Mouse (Mus musculus) CH12.LX (cell line): ENCODE measurements at regions not wholly inside any gene's neighbourhood (a gene's known extent, or its start where the extent isn't known, plus 50 kb on each side); places are given as distances from the start of the nearest gene placed in this dataset.

Experiments
- DNase-seq: peaks from one replicate; pipeline ENCODE4 v3.0.0-alpha.2; 2013; ENCODE audit errors: extremely low read depth
- H3K27ac ChIP-seq: 2 replicates; pipeline ENCODE4 v1.5.1; 2012; ENCODE audit warnings: low read depth, mild to moderate bottlenecking, control low read depth, moderate library complexity; ENCODE audit not compliant: insufficient read depth
- H3K27me3 ChIP-seq: replicated peaks from 2 replicates; pipeline ENCODE3; 2012; ENCODE audit warnings: inconsistent platforms
- H3K36me3 ChIP-seq, 2 experiments: replicated peaks in 1 of 2; 2 replicates each; pipeline versions ENCODE3 to v1.6.1; 2012; ENCODE audit warnings: inconsistent platforms in 1 of 2, low read length in 1 of 2, mild to moderate bottlenecking in 1 of 2, mixed read lengths in 1 of 2, moderate library complexity in 1 of 2; ENCODE audit not compliant: control insufficient read depth in 1 of 2, insufficient read depth in 1 of 2
- H3K4me1 ChIP-seq, 2 experiments: 2 replicates each; pipeline ENCODE4 v1.6.1; 2012; ENCODE audit warnings: inconsistent platforms in 1 of 2, moderate library complexity in 1 of 2; ENCODE audit not compliant: insufficient read depth in 2 of 2, control insufficient read depth in 1 of 2
- H3K4me2 ChIP-seq: 2 replicates; pipeline ENCODE4 v1.6.1; 2012; ENCODE audit warnings: low read depth, mild to moderate bottlenecking, control low read depth; ENCODE audit not compliant: poor library complexity, insufficient read depth, severe bottlenecking
- H3K4me3 ChIP-seq, 3 experiments: fragments of 150-350 bp in 1 of 3; sonication (generic) in 1 of 3; replicated peaks in 1 of 3; 2 replicates each; pipeline versions ENCODE3 to v1.5.1; 2011 to 2012; ENCODE audit warnings: low read depth in 2 of 3, low read length in 2 of 3, mild to moderate bottlenecking in 2 of 3, moderate library complexity in 2 of 3, control low read depth in 1 of 3, improper control_type of control experiment in 1 of 3, inconsistent platforms in 1 of 3, mixed read lengths in 1 of 3; ENCODE audit not compliant: poor library complexity in 1 of 3
- H3K79me2 ChIP-seq: replicated peaks from 2 replicates; pipeline ENCODE4 v1.6.1; 2012; ENCODE audit warnings: mild to moderate bottlenecking, moderate library complexity; ENCODE audit not compliant: control insufficient read depth, poor library complexity, insufficient read depth, severe bottlenecking; ENCODE audit errors: extremely low read depth
- H3K9ac ChIP-seq: 2 replicates; pipeline ENCODE4 v1.6.1; 2012; ENCODE audit warnings: low read depth, mild to moderate bottlenecking, control low read depth, moderate library complexity; ENCODE audit not compliant: insufficient read depth
- H3K9me3 ChIP-seq: replicated peaks from 2 replicates; pipeline ENCODE3; 2012; ENCODE audit warnings: low read length, inconsistent platforms, mixed read lengths
- BHLHE40 ChIP-seq: IDR thresholded peaks from 2 replicates; pipeline ENCODE4 v1.6.1; 2011; ENCODE audit warnings: mild to moderate bottlenecking, low read depth, low read length, improper control_type of control experiment
- CHD1 ChIP-seq: IDR thresholded peaks from 2 replicates; pipeline ENCODE4 v1.6.1; 2012; ENCODE audit warnings: low read depth, low read length, improper control_type of control experiment, inconsistent platforms
- CHD2 ChIP-seq: IDR thresholded peaks from 2 replicates; pipeline ENCODE4 v1.6.1; 2011; ENCODE audit warnings: low read length, improper control_type of control experiment
- CTCF ChIP-seq, 2 experiments: IDR thresholded peaks in 1 of 2; conservative IDR thresholded peaks in 1 of 2; 2 replicates each; pipeline ENCODE4 v1.5.1; 2011 to 2012; ENCODE audit warnings: low read depth in 2 of 2, low read length in 2 of 2, improper control_type of control experiment in 1 of 2, inconsistent platforms in 1 of 2, mild to moderate bottlenecking in 1 of 2, moderate library complexity in 1 of 2
- E2F4 ChIP-seq: IDR thresholded peaks from 2 replicates; pipeline ENCODE4 v1.6.1; 2011; ENCODE audit warnings: low read depth, low read length, improper control_type of control experiment; ENCODE audit not compliant: insufficient replicate concordance
- ELF1 ChIP-seq: IDR thresholded peaks from 2 replicates; pipeline ENCODE4 v1.6.1; 2014; ENCODE audit warnings: low read depth, mild to moderate bottlenecking, inconsistent platforms, low read length, improper control_type of control experiment
- HCFC1 ChIP-seq: IDR thresholded peaks from 2 replicates; pipeline ENCODE4 v1.6.1; 2012; ENCODE audit warnings: low read depth, mild to moderate bottlenecking, inconsistent platforms, low read length, improper control_type of control experiment
- IRF4 ChIP-seq: IDR thresholded peaks from 2 replicates; pipeline ENCODE4 v1.6.1; 2014; ENCODE audit warnings: low read depth, mild to moderate bottlenecking, inconsistent platforms, low read length, improper control_type of control experiment
- JUND ChIP-seq: conservative IDR thresholded peaks from 2 replicates; pipeline ENCODE4 v1.6.1; 2011; ENCODE audit warnings: low read depth, low read length, improper control_type of control experiment
- KAT2A ChIP-seq: IDR thresholded peaks from 2 replicates; pipeline ENCODE4 v1.6.1; 2012; ENCODE audit warnings: low read length, improper control_type of control experiment, inconsistent platforms; ENCODE audit not compliant: insufficient replicate concordance
- MAFK ChIP-seq: IDR thresholded peaks from 2 replicates; pipeline ENCODE4 v1.6.1; 2011; ENCODE audit warnings: low read length, improper control_type of control experiment; ENCODE audit not compliant: insufficient replicate concordance
- MAX ChIP-seq: IDR thresholded peaks from 2 replicates; pipeline ENCODE4 v1.6.1; 2011; ENCODE audit warnings: low read length, improper control_type of control experiment
- MAZ ChIP-seq: IDR thresholded peaks from 2 replicates; pipeline ENCODE4 v1.6.1; 2012; ENCODE audit warnings: low read depth, mild to moderate bottlenecking, inconsistent platforms, low read length, improper control_type of control experiment, moderate library complexity
- MEF2A ChIP-seq: IDR thresholded peaks from 2 replicates; pipeline ENCODE4 v1.6.1; 2014; ENCODE audit warnings: low read depth, mild to moderate bottlenecking, inconsistent platforms, low read length, improper control_type of control experiment, borderline replicate concordance
- MYC ChIP-seq: IDR thresholded peaks from 2 replicates; pipeline ENCODE4 v1.6.1; 2011; ENCODE audit warnings: low read depth, mild to moderate bottlenecking, improper control_type of control experiment, low read length
- NELFE ChIP-seq: IDR thresholded peaks from 2 replicates; pipeline ENCODE4 v1.6.1; 2011; ENCODE audit warnings: low read depth, low read length, improper control_type of control experiment
- POLR2A ChIP-seq: IDR thresholded peaks from 2 replicates; pipeline ENCODE4 v1.6.1; 2011; ENCODE audit warnings: low read depth, mild to moderate bottlenecking, improper control_type of control experiment, low read length
- POLR2AphosphoS2 ChIP-seq: IDR thresholded peaks from 2 replicates; pipeline ENCODE4 v1.6.1; 2011; ENCODE audit warnings: low read depth, low read length, improper control_type of control experiment
- RCOR1 ChIP-seq: conservative IDR thresholded peaks from 2 replicates; pipeline ENCODE4 v1.6.1; 2012; ENCODE audit warnings: low read depth, mild to moderate bottlenecking, inconsistent platforms, low read length, improper control_type of control experiment
- TCF12 ChIP-seq: IDR thresholded peaks from 2 replicates; pipeline ENCODE4 v1.6.1; 2014; ENCODE audit warnings: low read depth, mild to moderate bottlenecking, inconsistent platforms, low read length, improper control_type of control experiment
- ZKSCAN1 ChIP-seq: IDR thresholded peaks from 2 replicates; pipeline ENCODE4 v1.6.1; 2012; ENCODE audit warnings: low read depth, inconsistent platforms, low read length, improper control_type of control experiment, borderline replicate concordance
- ZNF384 ChIP-seq: IDR thresholded peaks from 2 replicates; pipeline ENCODE4 v1.6.1; 2012; ENCODE audit warnings: low read depth, low read length, improper control_type of control experiment, inconsistent platforms
- dilution Hi-C: fragments of 300-500 bp; cut with MboI; formaldehyde crosslinking; loops from 2 replicates; pipeline ENCODE4 v1.14.3; 2020; ENCODE audit warnings: low sequenced_read_pairs; ENCODE audit not compliant: extremely low pct_unique_long_range_greater_than_20kb, extremely low pct_ligation_motif_present
- in situ Hi-C: fragments of 300-500 bp; cut with MboI; formaldehyde crosslinking; loops from 3 replicates; pipeline ENCODE4 v1.14.3; 2019; ENCODE audit warnings: low sequenced_read_pairs, low pct_ligation_motif_present, low pct_unique_long_range_greater_than_20kb, mixed read lengths

DNA sequence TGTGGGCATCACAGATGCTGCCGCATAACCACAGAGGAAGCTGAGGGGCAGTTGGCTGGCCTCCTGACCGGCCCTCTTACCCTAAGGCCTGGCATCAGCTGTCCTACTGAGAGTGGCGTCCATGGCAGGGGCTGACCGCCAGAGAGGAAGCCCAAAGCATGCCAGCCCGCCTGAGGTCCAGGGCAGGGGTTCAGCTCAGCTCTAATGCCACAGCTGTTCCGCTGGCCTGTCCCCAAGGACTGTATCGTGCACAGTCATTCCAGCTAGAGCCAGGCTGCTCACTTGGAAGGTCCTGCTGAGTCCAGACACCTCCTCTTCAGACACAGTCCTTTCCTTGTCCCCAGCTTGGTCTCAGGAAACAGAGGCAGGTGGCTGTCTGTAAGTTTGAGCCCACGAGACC is 61.0 kb upstream of the Col13a1 start:
- Histone ChIP-seq H3K27me3 (peaks cover 61% of the 10 kb centered on the region), H3K79me2 (no peaks in the 10 kb centered on the region), H3K4me2 (no peak overlapping the region), H3K9ac (no peak overlapping the region), H3K4me3 (no peak overlapping the region), H3K4me1 (no peaks in the 10 kb centered on the region), H3K27ac (no peak overlapping the region), H3K36me3 (no peaks in the 10 kb centered on the region), H3K9me3 (peaks cover 16% of the 10 kb centered on the region)
- in situ Hi-C loops (no loop called here), dilution Hi-C loops (no loop called here)
- no peak for TF ChIP-seq CTCF (conservative IDR thresholded peaks at IDR 0.05 in 1 of 2, IDR thresholded peaks at IDR 0.05 in 1 of 2; ENCODE audit: low read depth in 2 of 2, low read length in 2 of 2)
- TF ChIP-seq CHD1, result no peak
- no peak for TF ChIP-seq POLR2A
- no peak for TF ChIP-seq NELFE
- TF ChIP-seq ZKSCAN1, result no peak
- TF ChIP-seq HCFC1, result no peak
- no peak for TF ChIP-seq MEF2A
- no peak for TF ChIP-seq BHLHE40
- TF ChIP-seq MAX, result no peak
- no peak for TF ChIP-seq MAFK
- TF ChIP-seq E2F4, result no peak
- no peak for TF ChIP-seq MYC
- TF ChIP-seq ELF1, result no peak
- TF ChIP-seq JUND, result no peak
- TF ChIP-seq CHD2, result no peak
- no peak for TF ChIP-seq TCF12
- no peak for TF ChIP-seq MAZ
- no peak for DNase-seq

DNA sequence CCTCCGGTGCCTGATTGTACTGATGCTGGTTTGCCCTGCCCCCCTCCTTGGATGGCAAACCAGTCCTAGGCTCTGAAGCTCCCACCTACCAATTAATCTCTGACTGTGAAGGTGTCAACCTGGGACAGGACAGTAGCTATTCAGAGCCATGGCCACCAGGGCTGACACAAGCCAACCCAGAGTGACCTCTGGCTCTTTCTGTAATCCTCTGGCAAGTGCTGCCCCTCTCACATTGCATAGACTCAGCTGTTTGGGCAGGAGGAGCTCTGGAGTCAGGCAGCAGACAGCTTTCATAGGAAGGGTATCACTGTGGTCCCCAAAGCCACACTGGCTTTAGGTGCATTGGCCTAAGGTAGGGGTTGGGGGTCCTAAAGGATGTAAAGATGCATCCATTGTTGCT is 59.7 kb upstream of the Col13a1 start:
- no peak for DNase-seq
- dilution Hi-C loops, result no loop called here
- Histone ChIP-seq H3K4me1 (no peaks in the 10 kb centered on the region), H3K36me3 (no peaks in the 10 kb centered on the region), H3K4me2 (no peak overlapping the region), H3K27me3 (peaks cover 63% of the 10 kb centered on the region), H3K27ac (no peak overlapping the region)
- TF ChIP-seq MAFK (no peak), HCFC1 (no peak), KAT2A (no peak), E2F4 (no peak), ZNF384 (no peak), TCF12 (no peak), RCOR1 (no peak), POLR2AphosphoS2 (no peak), MYC (no peak), IRF4 (no peak)
- TF ChIP-seq, all 38 proteins: peak for 0
- no peaks in the 10 kb centered on the region for H3K79me2 ChIP-seq
- no peak overlapping the region for H3K4me3 ChIP-seq
- H3K9me3 ChIP-seq, result peaks cover 16% of the 10 kb centered on the region
- in situ Hi-C loops, result no loop called here
- no peak overlapping the region for H3K9ac ChIP-seq
